Mouse (Mus musculus) limb, embryonic 10.5 days (tissue): Measurements from ENCODE around the gene Gm17019. TPM values are rescaled to one million over a fixed set of nuclear protein-coding genes. Genes with fewer than 3 reads are reported as not detected.

ENCODE experiments used
- polyA plus RNA-seq: library from polyadenylated mRNA; unstranded; fragments of >200 nt; fragmentation: Nextera tagmentation; extraction: Ambion mirVana; gene quantifications from 2 replicates; pipeline ENCODE4 v1.2.1, GENCODE M21; 2016

Gm17019 gene
- polyA plus RNA-seq, 1 experiment from 2014 or later: not detected

Other genes starting within 250 kb of the Gm17019 start
- gene Gm9758, start 118.1 kb downstream of the Gm17019 start, polyA plus RNA-seq: not detected in 2 replicates
- gene Speer4e, start 94.6 kb downstream of the Gm17019 start, polyA plus RNA-seq: not detected in 2 replicates
- gene Gm10354, start 54.1 kb downstream of the Gm17019 start, polyA plus RNA-seq: not detected in 2 replicates